ENCODE assay signal across 13 mouse cellular contexts in the genomic region with DNA sequence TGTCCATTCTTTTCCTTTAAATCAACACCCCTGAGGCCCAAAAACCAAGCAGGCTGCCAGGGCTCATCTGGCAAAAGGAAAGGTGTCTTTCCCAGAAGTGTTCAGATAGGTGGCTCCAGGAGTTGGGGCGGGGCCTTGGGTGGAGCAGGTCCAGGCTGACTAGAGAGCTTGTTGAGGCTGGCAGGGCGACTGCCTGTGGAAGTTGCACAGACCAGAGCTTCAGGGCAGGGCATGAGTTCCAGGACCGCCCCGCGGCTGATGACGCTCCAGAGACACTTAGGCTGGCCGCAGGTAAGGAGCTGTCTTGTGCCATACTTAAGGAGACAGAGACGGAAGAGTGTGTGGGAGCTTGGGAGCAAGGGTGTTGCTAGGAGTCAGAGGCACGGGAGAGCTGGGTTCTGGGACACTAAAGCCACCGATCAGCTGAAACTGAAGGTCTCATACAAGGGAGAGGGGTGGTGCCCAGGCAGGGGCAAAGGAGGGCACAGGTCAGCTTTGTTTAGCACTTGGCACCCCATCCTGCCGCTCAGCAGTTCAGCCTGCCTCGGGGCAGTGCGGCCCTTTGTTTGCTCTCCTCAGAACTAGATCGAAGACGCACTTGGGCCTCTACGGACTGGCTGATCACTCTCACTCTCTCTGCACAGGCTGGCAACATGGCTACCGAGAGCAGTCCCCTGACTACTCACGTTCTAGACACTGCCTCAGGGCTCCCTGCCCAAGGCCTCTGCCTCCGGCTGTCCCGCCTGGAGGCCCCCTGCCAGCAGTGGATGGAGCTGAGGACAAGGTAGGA. TPM values are rescaled to one million over a fixed set of nuclear protein-coding genes. Genes with fewer than 3 reads are reported as not detected.
DNase-seq lines count a peak whose midpoint lies in the region; ATAC-seq and TF ChIP-seq lines count a peak whose summit lies in the region.
"Had no signal": no experiment of that assay in that cellular context is flagged by ENCODE, and none has a peak within 500 bp of the region (broad histone marks: within the 10 kb centered on the region; RNA-seq: fewer than 3 reads in every experiment).

A gene (plus strand): TSS at position 51 of the 790 bp plus-strand sequence.

- TF ChIP-seq CTCF in thymus, adult 2 months (IDR thresholded peaks at IDR 0.05; ENCODE audit: borderline replicate concordance, control insufficient read depth, extremely low read depth, insufficient read depth, low read length, poor library complexity), result no peak
- TF ChIP-seq CTCF in lung, embryonic 14.5 days (IDR thresholded peaks at IDR 0.05; ENCODE audit: low read depth), result no peak

- no peak for TF ChIP-seq POLR2A in thymus, adult 2 months (IDR thresholded peaks at IDR 0.05; ENCODE audit: control insufficient read depth, extremely low read depth, insufficient read depth, low read length, poor library complexity)

- H3K9me3 ChIP-seq in intestine, embryonic 14.5 days (ENCODE audit: control insufficient read depth, low read length), result no peaks in the 10 kb centered on the region
- no peaks in the 10 kb centered on the region for H3K9me3 ChIP-seq in lung, embryonic 14.5 days (ENCODE audit: low read depth, low read length)
- H3K9me3 ChIP-seq: forebrain, embryonic 15.5 days had no signal

- ATAC-seq in intestine, embryonic 14.5 days (replicated peaks; ENCODE audit: low FRiP score, low TSS enrichment, low read depth), result peak; percentile 47; the same call in 1 of the 2 replicates
- ATAC-seq in lung, embryonic 14.5 days (ENCODE audit: insufficient read depth), result peak; percentile 72; the same call in 1 of the 2 replicates
- ATAC-seq: forebrain, embryonic 15.5 days; Patski had no signal

- no peaks in the 10 kb centered on the region for H3K27me3 ChIP-seq in thymus, adult 2 months (ENCODE audit: control insufficient read depth, insufficient read depth, low read length)
- no peaks in the 10 kb centered on the region for H3K27me3 ChIP-seq in intestine, embryonic 14.5 days (replicated peaks; ENCODE audit: control insufficient read depth, insufficient read depth, low read length)
- H3K27me3 ChIP-seq in lung, embryonic 14.5 days (ENCODE audit: insufficient read depth, low read length), result no peaks in the 10 kb centered on the region
- H3K27me3 ChIP-seq: forebrain, embryonic 15.5 days; Patski had no signal

- no peaks in the 10 kb centered on the region for H3K4me1 ChIP-seq in thymus, adult 2 months (replicated peaks; ENCODE audit: control insufficient read depth, insufficient read depth, low read length)
- no peaks in the 10 kb centered on the region for H3K4me1 ChIP-seq in intestine, embryonic 14.5 days (replicated peaks; ENCODE audit: control insufficient read depth, insufficient read depth, low read length)
- H3K4me1 ChIP-seq in lung, embryonic 14.5 days (ENCODE audit: insufficient read depth), result no peaks in the 10 kb centered on the region

- H3K9ac ChIP-seq in intestine, embryonic 14.5 days (ENCODE audit: low read length), result no peak within 1 kb of the TSS
- no peak within 1 kb of the TSS for H3K9ac ChIP-seq in lung, embryonic 14.5 days
- H3K9ac ChIP-seq: forebrain, embryonic 15.5 days had no signal

- H3K4me2 ChIP-seq in intestine, embryonic 14.5 days (ENCODE audit: low read length), result no peak within 1 kb of the TSS
- H3K4me2 ChIP-seq in lung, embryonic 14.5 days, result peak within 1 kb of the TSS; percentile 13; the same call in 1 of the 2 replicates
- H3K4me2 ChIP-seq: forebrain, embryonic 15.5 days had no signal

- no peak within 1 kb of the TSS for H3K27ac ChIP-seq in thymus, adult 2 months (ENCODE audit: control insufficient read depth, insufficient read depth, low read length)
- H3K27ac ChIP-seq in intestine, embryonic 14.5 days (ENCODE audit: low read depth), result no peak within 1 kb of the TSS
- no peak within 1 kb of the TSS for H3K27ac ChIP-seq in lung, embryonic 14.5 days (ENCODE audit: low read depth)
- H3K27ac ChIP-seq: forebrain, embryonic 15.5 days had no signal

- WGBS in thymus, adult 2 months, result 86% methylated on average over 20 of the region's 20 CpGs
- WGBS in intestine, embryonic 14.5 days, result 37% methylated on average over 20 of the region's 20 CpGs
- 40% methylated on average over 20 of the region's 20 CpGs for WGBS in lung, embryonic 14.5 days

- H3K36me3 ChIP-seq in thymus, adult 2 months (ENCODE audit: control insufficient read depth, insufficient read depth, low read length), result no peaks in the 10 kb centered on the region
- no peaks in the 10 kb centered on the region for H3K36me3 ChIP-seq in intestine, embryonic 14.5 days (ENCODE audit: control insufficient read depth, insufficient read depth, low read length)
- H3K36me3 ChIP-seq in lung, embryonic 14.5 days (ENCODE audit: insufficient read depth), result no peaks in the 10 kb centered on the region
- H3K36me3 ChIP-seq: forebrain, embryonic 15.5 days had no signal

- no peak for DNase-seq in thymus, adult 2 months
- no peak for DNase-seq in thymus, postnatal 25 days
- no peak for DNase-seq in intestine, embryonic 14.5 days (ENCODE audit: low spot score)
- DNase-seq in lung, embryonic 14.5 days, result peak; percentile 23
- DNase-seq in urinary bladder, postnatal 4 days (ENCODE audit: low spot score in 2 of 2), result peak; percentile 33 to 60
- DNase-seq in cerebellum, adult 11-12 months, result no peak
- no peak for DNase-seq in right cerebral cortex, adult 2 months (ENCODE audit: low spot score in 2 of 2)
- DNase-seq in frontal cortex, adult 2 months (ENCODE audit: extremely low spot score in 1 of 2, low spot score in 1 of 2), result no peak
- DNase-seq: heart, postnatal 14 days; layer of hippocampus, postnatal 36 days; midbrain, embryonic 14.5 days had no signal

- no peak within 1 kb of the TSS for H3K4me3 ChIP-seq in thymus, adult 2 months (ENCODE audit: control insufficient read depth, insufficient read depth, low read length)
- no peak within 1 kb of the TSS for H3K4me3 ChIP-seq in intestine, embryonic 14.5 days (ENCODE audit: low read depth, low read length)
- H3K4me3 ChIP-seq in lung, embryonic 14.5 days (ENCODE audit: low read depth, low read length), result no peak within 1 kb of the TSS
- H3K4me3 ChIP-seq: forebrain, embryonic 15.5 days had no signal

RNA-seq across cellular contexts. Expression of the gene that starts here (rescaled TPM):
- 12.9 and 15.9 TPM in 2 replicates for polyA plus RNA-seq in thymus, adult 2 months (2012; rRNA removed)
- polyA plus RNA-seq in intestine, embryonic 14.5 days (2014; fragmentation: Nextera tagmentation; extraction: Ambion mirVana), result 1.3 and 3.2 TPM in 2 replicates
- 2.2 and 3.2 TPM in 2 replicates for polyA plus RNA-seq in lung, embryonic 14.5 days (2014; fragmentation: Nextera tagmentation; extraction: Ambion mirVana)
- polyA plus RNA-seq in frontal cortex, adult 2 months (2012; rRNA removed), result 0.78 and 1.4 TPM in 2 replicates
- polyA plus RNA-seq: forebrain, embryonic 15.5 days; midbrain, embryonic 14.5 days had no signal

Comparison
In these comparisons a context has a peak if more than half of its experiments do, and no peak if none do; other contexts are left out.
1. DNase-seq: peak in lung, embryonic 14.5 days (single experiment) and urinary bladder, postnatal 4 days (2 of 2); none in thymus, adult 2 months (single experiment), thymus, postnatal 25 days (single experiment), intestine, embryonic 14.5 days (single experiment), cerebellum, adult 11-12 months (single experiment), right cerebral cortex, adult 2 months (0 of 2) and frontal cortex, adult 2 months (0 of 2).